In the genomic region with DNA sequence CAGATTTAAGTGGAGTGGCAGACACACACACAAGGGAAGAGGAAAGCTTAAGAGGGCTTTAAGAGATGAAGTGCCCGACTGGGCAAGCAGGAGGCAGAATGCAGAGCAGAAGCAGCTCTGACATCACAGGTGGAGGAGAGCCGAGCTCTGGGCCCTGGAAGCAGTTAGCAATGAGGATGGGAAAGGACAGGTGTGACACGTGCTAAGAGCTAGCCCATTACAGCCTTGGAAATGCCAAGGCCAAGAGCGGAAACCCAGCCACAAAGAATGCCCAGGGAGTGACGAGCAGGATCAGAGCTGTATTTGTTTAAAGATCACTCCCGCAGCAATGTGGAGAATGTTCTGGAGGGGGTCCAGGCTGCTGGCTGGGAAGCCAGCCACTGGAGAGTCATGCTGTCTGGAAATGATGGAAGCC, we compare ENCODE assay signal across 8 mouse cellular contexts. TPM values are rescaled to one million over a fixed set of nuclear protein-coding genes. Genes with fewer than 3 reads are reported as not detected.
DNase-seq lines count a peak whose midpoint lies in the region; ATAC-seq and TF ChIP-seq lines count a peak whose summit lies in the region.

No protein-coding gene starts in this region.

- 0 out of 2 replicates have a peak, but pooled peaks cover 1% of the 10 kb centered on the region for H3K79me2 ChIP-seq in heart, adult 2 months (replicated peaks; ENCODE audit: control insufficient read depth, insufficient read depth, low read length)

- H3K27ac ChIP-seq in embryonic facial prominence, embryonic 12.5 days = peak overlapping the region; percentile 30
- peak overlapping the region; percentile 85 for H3K27ac ChIP-seq in heart, adult 2 months
- 0 out of 2 replicates have a peak overlapping the region, but pooled peaks have one; percentile 1 for H3K27ac ChIP-seq in kidney, adult 2 months (ENCODE audit: insufficient read depth, low read depth, low read length)
- peak overlapping the region; percentile 53 for H3K27ac ChIP-seq in limb, embryonic 13.5 days
- 0 out of 2 replicates have a peak overlapping the region, but pooled peaks have one; percentile 47 for H3K27ac ChIP-seq in midbrain, postnatal 0 days (ENCODE audit: low read depth, low read length)

- no peaks in the 10 kb centered on the region for H3K36me3 ChIP-seq in embryonic facial prominence, embryonic 12.5 days
- H3K36me3 ChIP-seq in heart, adult 2 months (ENCODE audit: control insufficient read depth, insufficient read depth, low read length) = no peaks in the 10 kb centered on the region
- H3K36me3 ChIP-seq in kidney, adult 2 months (ENCODE audit: control insufficient read depth, insufficient read depth, low read length) = no peaks in the 10 kb centered on the region
- no peaks in the 10 kb centered on the region for H3K36me3 ChIP-seq in limb, embryonic 13.5 days
- H3K36me3 ChIP-seq in midbrain, postnatal 0 days (ENCODE audit: insufficient read depth, low read length) = no peaks in the 10 kb centered on the region

- no peaks in the 10 kb centered on the region for H3K9me3 ChIP-seq in embryonic facial prominence, embryonic 12.5 days
- H3K9me3 ChIP-seq in limb, embryonic 13.5 days = no peaks in the 10 kb centered on the region
- no peaks in the 10 kb centered on the region for H3K9me3 ChIP-seq in midbrain, postnatal 0 days (ENCODE audit: low read length)

- DNase-seq in urinary bladder, postnatal 14 days (ENCODE audit: low spot score) = peak; percentile 78
- no peak for DNase-seq in urinary bladder, adult 2 months (ENCODE audit: low spot score)
- peak; percentile 76 to 86 for DNase-seq in heart, adult 2 months
- peak; percentile 74 for DNase-seq in kidney, adult 2 months
- DNase-seq in midbrain, postnatal 0 days (ENCODE audit: low spot score) = peak; percentile 76

- intact Hi-C loops in heart, adult 2 months (cut with DNase I) = no loop called here

- peak overlapping the region; percentile 34 for H3K4me2 ChIP-seq in embryonic facial prominence, embryonic 12.5 days (replicated peaks)
- peak overlapping the region; percentile 52 for H3K4me2 ChIP-seq in limb, embryonic 13.5 days (replicated peaks)
- peak overlapping the region; percentile 35 for H3K4me2 ChIP-seq in midbrain, postnatal 0 days (ENCODE audit: low read depth, low read length, poor library complexity, severe bottlenecking)

- TF ChIP-seq CTCF in heart, adult 2 months (IDR thresholded peaks at IDR 0.05) = 0 out of 2 replicates have a peak, but pooled peaks have one; percentile 14
- 0 out of 2 replicates have a peak, but pooled peaks have one; percentile 4 for TF ChIP-seq CTCF in kidney, adult 2 months (conservative IDR thresholded peaks at IDR 0.05; ENCODE audit: insufficient read depth, insufficient read length, low read depth, low read length)
- peak; percentile 13; the same call in 1 of the 2 replicates for TF ChIP-seq CTCF in midbrain, postnatal 0 days (IDR thresholded peaks at IDR 0.05)

- no peak for TF ChIP-seq POLR2A in heart, adult 2 months (IDR thresholded peaks at IDR 0.05; ENCODE audit: insufficient read depth, low read depth, low read length)
- TF ChIP-seq POLR2A in kidney, adult 2 months (IDR thresholded peaks at IDR 0.05; ENCODE audit: low read depth, low read length) = no peak

- no peak for ATAC-seq in embryonic facial prominence, embryonic 12.5 days (ENCODE audit: insufficient number of reproducible peaks, insufficient read depth, low FRiP score, low TSS enrichment)
- peak; percentile 57 for ATAC-seq in limb, embryonic 13.5 days (ENCODE audit: low FRiP score, low read depth)
- ATAC-seq in midbrain, postnatal 0 days (ENCODE audit: low FRiP score) = peak; percentile 60
- no peak for ATAC-seq in granulocyte monocyte progenitor cell, adult 5-6 weeks (replicated peaks; ENCODE audit: poor library complexity, severe bottlenecking)

- no peaks in the 10 kb centered on the region for H3K27me3 ChIP-seq in embryonic facial prominence, embryonic 12.5 days
- no peaks in the 10 kb centered on the region for H3K27me3 ChIP-seq in heart, adult 2 months (ENCODE audit: control insufficient read depth, insufficient read depth, low read length)
- H3K27me3 ChIP-seq in kidney, adult 2 months (replicated peaks; ENCODE audit: control insufficient read depth, insufficient read depth, low read length) = no peaks in the 10 kb centered on the region
- H3K27me3 ChIP-seq in limb, embryonic 13.5 days = no peaks in the 10 kb centered on the region
- no peaks in the 10 kb centered on the region for H3K27me3 ChIP-seq in midbrain, postnatal 0 days (ENCODE audit: insufficient read depth, low read length)

- H3K4me3 ChIP-seq in embryonic facial prominence, embryonic 12.5 days = no peak overlapping the region
- H3K4me3 ChIP-seq in heart, adult 2 months = peak overlapping the region; percentile 14; the same call in 1 of the 2 replicates
- H3K4me3 ChIP-seq in kidney, adult 2 months (ENCODE audit: insufficient read depth, low read depth, low read length) = no peak overlapping the region
- no peak overlapping the region for H3K4me3 ChIP-seq in limb, embryonic 13.5 days
- H3K4me3 ChIP-seq in midbrain, postnatal 0 days (ENCODE audit: low read depth, low read length) = no peak overlapping the region

- 19% methylated on average over 6 of the region's 6 CpGs for WGBS in embryonic facial prominence, embryonic 12.5 days
- whole genome bisulfite sequencing in heart, adult 2 months = 12% methylated on average over 6 of the region's 6 CpGs
- whole genome bisulfite sequencing in kidney, adult 2 months = 18% methylated on average over 6 of the region's 6 CpGs
- WGBS in limb, embryonic 13.5 days = 27% methylated on average over 6 of the region's 6 CpGs
- WGBS in midbrain, postnatal 0 days = 12% methylated on average over 6 of the region's 6 CpGs

- H3K4me1 ChIP-seq in embryonic facial prominence, embryonic 12.5 days = peaks cover 48% of the 10 kb centered on the region
- peaks cover 23% of the 10 kb centered on the region for H3K4me1 ChIP-seq in heart, adult 2 months (ENCODE audit: control insufficient read depth, insufficient read depth, low read length)
- H3K4me1 ChIP-seq in kidney, adult 2 months (ENCODE audit: control insufficient read depth, insufficient read depth, low read length) = peaks cover 7% of the 10 kb centered on the region
- peaks cover 45% of the 10 kb centered on the region for H3K4me1 ChIP-seq in limb, embryonic 13.5 days
- peaks cover 21% of the 10 kb centered on the region for H3K4me1 ChIP-seq in midbrain, postnatal 0 days (ENCODE audit: insufficient read depth, low read length)

- H3K9ac ChIP-seq in embryonic facial prominence, embryonic 12.5 days = no peak overlapping the region; the same call in 1 of the 2 replicates
- H3K9ac ChIP-seq in heart, adult 2 months (ENCODE audit: low read depth, low read length) = no peak overlapping the region
- H3K9ac ChIP-seq in limb, embryonic 13.5 days = no peak overlapping the region
- 0 out of 2 replicates have a peak overlapping the region, but pooled peaks have one; percentile 19 for H3K9ac ChIP-seq in midbrain, postnatal 0 days (replicated peaks; ENCODE audit: low read length, poor library complexity, severe bottlenecking)

- TF ChIP-seq EP300 in heart, adult 2 months (IDR thresholded peaks at IDR 0.05; ENCODE audit: insufficient read depth, low read depth, low read length) = peak; percentile 63; the same call in 1 of the 2 replicates

RNA-seq across cellular contexts. Expression of a gene that starts 15.3 kb away (rescaled TPM):
- polyA plus RNA-seq in urinary bladder, adult 2 months (2012; rRNA removed) = 12.0 and 19.0 TPM in 2 replicates
- 91.9 and 98.2 TPM in 2 replicates for polyA plus RNA-seq in embryonic facial prominence, embryonic 12.5 days (2016; fragmentation: Nextera tagmentation; extraction: Ambion mirVana)
- total RNA-seq in heart, adult 2 months (2021) = 10 to 100 TPM; 45.9 to 57.6 TPM
- 21.4 and 27.5 TPM in 2 replicates for polyA plus RNA-seq in heart, adult 2 months (2012; rRNA removed)
- polyA plus RNA-seq in kidney, adult 2 months (2012; rRNA removed) = 12.8 and 17.5 TPM in 2 replicates
- polyA plus RNA-seq in limb, embryonic 13.5 days (2015; fragmentation: Nextera tagmentation; extraction: Ambion mirVana) = 78.3 and 83.2 TPM in 2 replicates
- total RNA-seq in midbrain, postnatal 0 days (2014; rRNA removed) = 54.4 and 74.2 TPM in 2 replicates
- polyA plus RNA-seq in midbrain, postnatal 0 days (2015; fragmentation: Nextera tagmentation; extraction: Ambion mirVana) = 32.7 and 42.7 TPM in 2 replicates
- total RNA-seq in granulocyte monocyte progenitor cell, adult 5-6 weeks (2014; fragmentation: Nextera tagmentation) = 181 and 224 TPM in 2 replicates
- 223 and 286 TPM in 2 replicates for total RNA-seq in granulocyte monocyte progenitor cell, adult 5-6 weeks (2017)

RNA-seq across cellular contexts. Expression of a gene that starts 38.3 kb away (rescaled TPM):
- 120 and 134 TPM in 2 replicates for polyA plus RNA-seq in urinary bladder, adult 2 months (2012; rRNA removed)
- 64.6 and 66.3 TPM in 2 replicates for polyA plus RNA-seq in embryonic facial prominence, embryonic 12.5 days (2016; fragmentation: Nextera tagmentation; extraction: Ambion mirVana)
- 10 to 100 TPM; 88.2 to 95.3 TPM for total RNA-seq in heart, adult 2 months (2021)
- 60.3 and 117 TPM in 2 replicates for polyA plus RNA-seq in heart, adult 2 months (2012; rRNA removed)
- polyA plus RNA-seq in kidney, adult 2 months (2012; rRNA removed) = 96.7 and 127 TPM in 2 replicates
- polyA plus RNA-seq in limb, embryonic 13.5 days (2015; fragmentation: Nextera tagmentation; extraction: Ambion mirVana) = 80.4 and 81.8 TPM in 2 replicates
- total RNA-seq in midbrain, postnatal 0 days (2014; rRNA removed) = 40.7 and 52.5 TPM in 2 replicates
- 74.4 and 74.9 TPM in 2 replicates for polyA plus RNA-seq in midbrain, postnatal 0 days (2015; fragmentation: Nextera tagmentation; extraction: Ambion mirVana)
- total RNA-seq in granulocyte monocyte progenitor cell, adult 5-6 weeks (2014; fragmentation: Nextera tagmentation) = 97.6 and 127 TPM in 2 replicates
- total RNA-seq in granulocyte monocyte progenitor cell, adult 5-6 weeks (2017) = 170 and 172 TPM in 2 replicates

Comparison
In these comparisons a context has a peak if more than half of its experiments do, and no peak if none do; other contexts are left out.
1. ATAC-seq: peak in limb, embryonic 13.5 days (single experiment) and midbrain, postnatal 0 days (single experiment); none in embryonic facial prominence, embryonic 12.5 days (single experiment) and granulocyte monocyte progenitor cell, adult 5-6 weeks (single experiment).
2. H3K27ac ChIP-seq: peak in every context shown above with its lines; median percentile 85 in heart, adult 2 months; 53 in limb, embryonic 13.5 days; 47 in midbrain, postnatal 0 days; 30 in embryonic facial prominence, embryonic 12.5 days; 1 in kidney, adult 2 months.
3. Peak in every context shown above with its lines, with median percentiles within 50 percentile points of each other: H3K4me2 ChIP-seq and CTCF ChIP-seq.